Mouse (Mus musculus) R1 (cell line): ENCODE data around the gene Nudt4.

Experiments
- DNase-seq: peaks from one replicate; pipeline ENCODE4 v3.0.0-alpha.2; 2018; ENCODE audit warnings: low read depth, low spot score

Gene Nudt4

GRCm38 (mm10) chr10:95563851-95564845 is at the start of gene Nudt4:
Nudt4 (minus strand) TSS chr10:95564146.
- DNase-seq = peak; percentile 87

DNA sequence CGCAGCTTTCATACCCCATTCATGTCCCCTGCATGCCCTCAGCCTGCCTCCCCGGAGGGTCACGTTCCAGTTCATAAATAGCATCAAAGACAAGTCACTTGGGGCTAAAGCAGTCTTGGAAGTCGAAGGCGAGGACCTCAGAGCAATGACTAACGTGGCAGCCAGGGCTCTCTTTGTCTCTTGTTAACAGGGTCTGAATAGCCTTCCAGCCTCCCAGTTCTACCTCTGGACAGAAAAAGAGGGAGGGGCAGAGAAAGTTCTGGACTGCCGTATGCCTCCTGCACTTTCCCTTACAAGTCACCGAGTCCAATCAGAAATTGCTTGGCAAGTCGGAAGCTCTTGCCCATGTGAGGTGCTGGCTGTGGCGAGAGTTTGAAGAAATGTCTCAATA is 47.4 kb upstream of the Nudt4 start:
- DNase-seq = no peak

DNA sequence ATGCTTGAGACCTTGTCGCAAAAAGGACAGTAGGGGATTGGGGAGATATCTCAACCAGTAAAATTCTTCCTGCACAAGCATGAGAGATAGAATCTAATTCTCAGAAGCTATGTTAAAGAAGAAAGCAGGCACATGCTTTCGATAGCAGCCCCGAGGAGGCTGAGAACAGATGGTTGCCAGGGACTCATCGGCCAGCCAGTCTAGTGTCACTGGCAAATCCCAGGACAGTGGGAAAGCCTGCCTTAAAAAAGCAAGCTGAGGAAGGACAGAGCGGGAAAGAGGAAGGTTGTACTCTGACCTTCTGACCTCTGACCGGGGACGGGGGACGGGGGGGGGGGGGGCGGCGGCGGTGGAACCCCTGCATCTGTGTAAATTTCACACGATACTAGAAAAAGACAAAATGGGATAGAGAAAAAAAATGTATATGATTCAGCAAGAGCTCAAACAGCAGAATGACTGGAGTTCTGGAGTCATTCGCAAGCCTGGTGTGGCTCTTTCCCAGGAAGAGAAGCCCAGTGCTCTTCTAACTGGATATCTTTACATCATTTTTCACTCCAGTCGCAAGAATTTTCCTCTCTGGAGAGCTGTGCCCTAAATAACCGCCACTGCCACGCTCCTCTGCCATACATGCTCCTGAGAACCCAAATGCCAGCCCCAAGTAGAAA is 46.9 kb upstream of the Nudt4 start:
- DNase-seq = no peak

- DNase-seq = peak; percentile 51
Measured at GRCm38 (mm10) chr10:95604979-95605613, 41.1 kb upstream of the Nudt4 start.

GRCm38 (mm10) chr10:95600527-95600926 is 36.6 kb upstream of the Nudt4 start:
- DNase-seq = no peak

- DNase-seq = no peak
Measured at GRCm38 (mm10) chr10:95599740-95600139, 35.8 kb upstream of the Nudt4 start.

DNA sequence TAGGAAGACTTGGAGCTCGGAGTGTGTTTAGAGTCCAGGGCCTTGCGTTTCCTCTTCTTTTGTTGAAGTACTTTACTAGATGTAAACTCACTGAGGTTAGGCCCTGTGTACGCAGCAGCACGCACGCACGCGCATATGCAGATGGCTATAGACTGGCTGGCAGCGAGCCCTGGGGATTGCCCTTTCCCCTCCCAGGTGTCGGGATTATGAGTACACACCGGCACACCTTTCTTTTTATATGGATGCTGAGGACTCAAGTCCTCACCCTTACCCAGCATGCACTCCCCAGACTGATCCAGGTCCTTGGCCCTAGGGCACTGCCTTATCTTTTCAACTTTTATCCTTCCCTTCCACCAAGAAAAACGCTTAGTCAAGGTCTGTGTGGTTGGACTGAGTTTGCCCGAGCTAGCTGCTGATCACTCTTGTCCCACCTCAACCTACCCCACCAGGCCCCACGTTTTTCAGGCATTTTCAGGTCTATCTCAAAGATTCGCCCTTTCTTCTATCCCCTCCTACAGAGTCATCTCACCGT is 34.2 kb upstream of the Nudt4 start:
- DNase-seq = peak; percentile 31

DNA sequence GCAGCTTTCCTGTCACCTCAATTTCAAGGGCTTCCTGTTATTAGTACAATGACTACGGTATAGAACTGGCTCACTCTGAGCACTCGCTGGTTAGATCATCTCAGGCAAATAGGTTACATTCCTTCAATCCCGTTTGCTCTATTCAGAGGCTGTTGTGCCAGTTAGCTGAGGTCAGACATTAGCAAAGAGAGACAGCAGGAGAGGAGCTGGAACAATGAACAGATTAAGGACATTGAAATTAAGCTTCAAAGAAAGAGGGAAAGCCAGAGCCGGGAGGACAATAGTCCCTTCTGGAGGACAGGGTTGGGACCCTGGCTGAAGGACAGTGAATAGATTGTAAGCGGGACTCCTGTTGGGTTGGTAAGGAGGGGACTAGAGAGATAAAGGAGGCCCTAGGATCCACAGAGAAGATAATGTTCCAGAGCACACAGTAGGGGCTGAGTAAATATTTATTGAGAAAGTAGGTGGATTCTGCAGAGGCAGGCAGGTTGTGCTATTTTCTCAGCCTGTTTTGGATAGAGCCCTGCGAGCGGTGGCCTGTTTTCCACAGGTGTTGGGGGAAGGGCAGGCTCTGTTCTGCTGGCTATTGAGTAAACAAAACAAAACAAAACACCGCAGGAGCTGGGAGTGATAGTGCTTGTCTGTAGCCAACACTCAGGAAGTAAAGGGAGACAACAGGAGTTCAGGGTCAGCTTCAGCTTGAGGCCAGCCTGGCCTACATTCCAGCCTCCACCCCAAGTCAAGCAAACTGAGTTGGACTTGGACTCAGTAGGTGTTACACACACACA is 32.1 kb upstream of the Nudt4 start:
- DNase-seq = peak; percentile 96

GRCm38 (mm10) chr10:95594414-95594813 is 30.5 kb upstream of the Nudt4 start:
- DNase-seq = peak; percentile 50

DNA sequence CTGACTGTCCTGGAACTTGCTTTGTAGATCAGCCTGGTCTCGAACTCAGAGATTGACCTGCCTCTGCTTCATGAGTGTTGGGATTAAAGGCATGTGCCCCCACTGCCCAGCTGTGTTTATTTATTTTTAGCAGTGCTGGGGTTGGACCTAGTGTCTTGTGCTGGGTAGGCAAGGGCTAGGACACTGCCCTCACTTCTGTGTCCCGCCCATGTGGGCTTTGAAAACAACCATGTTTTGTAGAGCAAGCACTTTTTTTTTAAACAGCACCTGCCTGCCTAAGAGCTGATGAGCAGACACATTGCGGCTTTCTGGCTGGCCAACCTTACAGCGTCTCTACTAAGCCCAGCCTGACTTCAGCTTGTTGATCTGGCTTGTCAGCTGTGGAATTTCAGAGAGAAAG is 27.3 kb upstream of the Nudt4 start:
- DNase-seq = no peak

- DNase-seq = no peak
Measured at GRCm38 (mm10) chr10:95590196-95590595, 26.2 kb upstream of the Nudt4 start.

- DNase-seq = peak; percentile 93
Measured at GRCm38 (mm10) chr10:95589196-95589595, 25.2 kb upstream of the Nudt4 start.

DNA sequence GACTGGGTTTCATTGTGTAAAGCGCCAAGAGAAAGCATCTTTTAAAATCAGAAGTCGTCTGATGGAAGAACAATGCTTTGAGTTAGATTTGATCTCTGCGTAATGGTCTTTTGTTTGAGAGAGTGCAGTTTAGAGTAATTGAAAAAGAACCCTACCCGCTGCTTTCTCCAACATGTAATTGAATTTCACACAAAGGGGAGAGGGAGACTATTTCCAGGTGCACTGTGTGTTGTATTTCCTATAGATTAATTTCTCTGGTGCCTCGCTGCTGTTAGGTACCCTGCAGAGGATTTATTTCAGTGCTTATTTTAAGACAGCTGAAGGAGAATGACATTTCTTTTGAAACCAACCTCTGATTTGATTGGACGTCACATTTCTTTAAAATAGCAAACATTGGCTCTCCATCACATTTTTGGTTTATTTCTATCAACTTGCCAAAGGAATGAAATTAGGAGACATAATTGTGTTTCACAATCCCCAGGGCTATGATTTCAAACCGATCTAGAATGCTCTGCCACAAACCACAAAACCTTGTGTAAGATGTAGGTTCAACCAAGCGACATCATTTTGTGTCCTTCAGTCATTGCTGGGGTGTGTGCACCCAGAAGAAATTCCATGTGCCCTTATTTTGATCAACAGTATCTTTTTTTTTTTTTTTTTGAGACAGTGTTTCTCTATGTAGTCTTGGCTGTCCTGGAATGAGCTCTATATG is 23.7 kb upstream of the Nudt4 start:
- DNase-seq = no peak

GRCm38 (mm10) chr10:95585554-95585953 is 21.6 kb upstream of the Nudt4 start:
- peak; percentile 59 for DNase-seq

GRCm38 (mm10) chr10:95577567-95577950 is 13.6 kb upstream of the Nudt4 start:
- DNase-seq = no peak

- peak; percentile 90 for DNase-seq
Measured at GRCm38 (mm10) chr10:95576876-95577566, 13.1 kb upstream of the Nudt4 start.

DNA sequence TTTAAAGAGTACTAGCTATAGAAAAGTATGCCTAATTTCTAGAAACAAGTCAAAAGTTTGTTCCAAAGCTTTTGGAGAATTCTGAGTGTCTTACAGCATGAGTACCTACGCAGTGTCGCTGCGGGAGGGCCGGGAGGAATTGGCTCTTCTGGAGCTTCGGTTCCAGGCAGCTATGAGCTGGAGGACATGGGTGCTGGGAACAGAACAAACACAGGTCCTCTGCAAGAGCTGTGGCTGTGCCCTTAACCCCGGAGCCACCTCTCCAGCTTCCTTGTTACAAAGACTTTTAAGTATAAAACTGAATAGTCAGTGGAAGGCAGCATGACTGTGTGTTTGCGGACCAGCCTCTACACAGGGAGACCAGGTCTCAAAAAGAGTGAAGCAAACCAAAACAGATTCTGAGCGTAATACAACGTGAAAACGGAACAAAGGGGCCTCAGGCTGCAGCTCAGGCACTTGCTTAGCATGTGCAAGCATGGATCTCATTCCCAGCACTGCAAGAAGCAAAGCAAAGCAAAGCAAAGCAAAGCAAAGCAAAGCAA is 12.0 kb upstream of the Nudt4 start:
- no peak for DNase-seq

GRCm38 (mm10) chr10:95574994-95575393 is 11.0 kb upstream of the Nudt4 start:
- no peak for DNase-seq

DNA sequence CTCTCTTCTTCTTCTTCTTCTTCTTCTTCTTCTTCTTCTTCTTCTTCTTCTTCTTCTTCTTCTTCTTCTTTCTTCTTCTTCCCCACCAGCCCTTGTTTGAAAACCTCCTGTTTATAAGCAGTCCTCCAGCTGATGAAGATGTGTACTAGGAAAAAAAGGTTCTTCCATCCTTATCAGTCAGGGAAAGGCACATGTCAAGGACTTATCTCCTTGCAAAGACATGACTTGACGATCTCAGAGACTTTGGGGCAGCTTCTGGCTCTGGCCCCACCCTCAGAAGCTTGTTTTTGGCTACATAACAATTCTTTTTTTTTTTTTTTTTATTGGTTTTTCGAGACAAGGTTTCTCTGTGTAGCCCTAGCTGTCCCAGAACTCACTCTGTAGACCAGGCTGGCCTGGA is 5.5 kb upstream of the Nudt4 start:
- no peak for DNase-seq

- DNase-seq = no peak
Measured at GRCm38 (mm10) chr10:95568016-95568415, 4.1 kb upstream of the Nudt4 start.
